Mouse (Mus musculus) ES-E14 (cell line): Measurements from ENCODE around the gene Tulp1.

Source experiments
- CHD2 ChIP-seq: IDR thresholded peaks from 2 replicates; pipeline ENCODE4 v1.6.1; 2014; ENCODE audit warnings: mild to moderate bottlenecking, low read depth, low read length, inconsistent platforms
- HCFC1 ChIP-seq: IDR thresholded peaks from 2 replicates; pipeline ENCODE4 v1.6.1; 2012; ENCODE audit warnings: low read length, inconsistent platforms, borderline replicate concordance; ENCODE audit not compliant: insufficient read depth
- MAFK ChIP-seq: IDR thresholded peaks from 2 replicates; pipeline ENCODE4 v1.6.1; 2014; ENCODE audit warnings: mild to moderate bottlenecking, low read depth, low read length, inconsistent platforms; ENCODE audit not compliant: insufficient read depth
- ZC3H11A ChIP-seq: IDR thresholded peaks from 2 replicates; pipeline ENCODE4 v1.6.1; 2012; ENCODE audit warnings: low read depth, mild to moderate bottlenecking, inconsistent platforms, low read length, borderline replicate concordance

DNA sequence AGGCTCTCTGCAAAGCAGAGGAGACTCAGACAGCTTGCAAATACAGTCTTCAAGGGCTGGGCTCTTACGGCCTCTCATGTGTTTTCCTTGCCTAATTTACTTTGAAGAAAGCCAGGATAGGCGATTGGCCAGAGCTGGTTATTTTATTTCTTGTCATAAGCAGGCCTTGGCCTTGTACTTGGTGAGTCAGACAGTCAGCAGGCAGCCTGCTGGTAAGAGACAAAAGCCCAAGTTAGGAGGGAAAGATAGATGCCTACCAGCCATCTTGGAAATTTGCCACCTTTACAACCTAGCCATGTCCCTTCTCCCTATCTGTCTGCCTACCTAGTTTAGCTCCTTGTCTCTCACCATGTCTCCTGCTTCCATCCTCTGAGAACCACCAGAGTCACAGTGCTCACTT is 6.3 kb upstream of the Tulp1 start:
- no peak for TF ChIP-seq CHD2
- no peak for TF ChIP-seq ZC3H11A
- TF ChIP-seq HCFC1, result no peak
- no peak for TF ChIP-seq MAFK
